Mouse (Mus musculus) adrenal gland (tissue): ENCODE data around the gene Pou3f1.

ENCODE experiments used
- intact Hi-C: fragments of 180-260 bp; cut with DNase I; formaldehyde crosslinking; loops from one replicate; pipeline ENCODE4 v1.15.1; 2025

The Pou3f1 gene

DNA sequence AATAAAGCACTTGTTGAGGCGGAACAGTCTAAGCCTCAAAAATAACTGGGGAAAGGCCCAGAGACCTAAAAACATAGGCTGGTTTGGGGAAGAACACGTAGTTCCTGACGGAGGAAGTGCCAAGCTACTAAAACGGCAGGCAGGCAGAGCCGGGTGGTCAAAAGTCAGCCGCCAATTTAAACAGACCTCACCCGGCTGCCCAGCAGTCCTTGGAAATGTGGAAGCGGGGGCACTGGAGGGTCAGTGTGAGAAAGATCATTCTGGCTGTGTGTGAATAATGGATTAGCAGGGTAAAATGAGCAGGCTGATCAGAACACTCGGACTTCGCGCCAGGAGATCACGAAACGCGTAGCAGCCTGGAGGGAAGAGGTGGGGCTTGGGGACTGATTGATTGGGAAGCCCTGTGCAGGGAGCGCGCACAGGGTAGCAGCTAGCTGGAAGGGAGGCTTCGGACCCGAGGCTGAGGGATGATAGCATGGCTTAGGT is 53.4 kb downstream of the Pou3f1 start:
- intact Hi-C loops: no loop called here
